Mouse (Mus musculus) heart, embryonic 16.5 days (tissue): ENCODE results near the gene Prkca. TPM values are rescaled to one million over a fixed set of nuclear protein-coding genes. Genes with fewer than 3 reads are reported as not detected.

ENCODE experiments used
- ATAC-seq: fragments of 200-750 bp; cut with Nextera tagmentation; replicated peaks from 2 replicates; pipeline ENCODE4 v1.8.0; 2017; ENCODE audit warnings: moderate number of reproducible peaks; ENCODE audit not compliant: insufficient read depth, low FRiP score; ENCODE audit errors: extremely low read depth
- H3K27ac ChIP-seq: fragments of 300-500 bp; sonication (generic); 2 replicates; pipeline ENCODE4 v1.5.1; 2014; ENCODE audit warnings: mild to moderate bottlenecking, low read length, control low read depth, moderate library complexity
- H3K27me3 ChIP-seq: fragments of 300-500 bp; sonication (generic); 2 replicates; pipeline ENCODE4 v1.6.1; 2014; ENCODE audit warnings: low read length, mixed read lengths; ENCODE audit not compliant: control insufficient read depth, insufficient read depth
- H3K36me3 ChIP-seq: fragments of 300-500 bp; sonication (generic); 2 replicates; pipeline ENCODE4 v1.6.1; 2014; ENCODE audit not compliant: control insufficient read depth, insufficient read depth
- H3K4me1 ChIP-seq: fragments of 300-500 bp; sonication (generic); 2 replicates; pipeline ENCODE4 v1.6.1; 2014; ENCODE audit warnings: low read length, mixed read lengths; ENCODE audit not compliant: control insufficient read depth, insufficient read depth
- H3K4me2 ChIP-seq: fragments of 300-500 bp; sonication (generic); 2 replicates; pipeline ENCODE4 v1.6.1; 2014; ENCODE audit warnings: low read depth, mild to moderate bottlenecking, control low read depth, low read length
- H3K4me3 ChIP-seq: fragments of 300-500 bp; sonication (generic); 2 replicates; pipeline ENCODE4 v1.5.1; 2014; ENCODE audit warnings: mild to moderate bottlenecking, control low read depth, low read length
- H3K9ac ChIP-seq: fragments of 300-500 bp; sonication (generic); 2 replicates; pipeline ENCODE4 v1.6.1; 2014; ENCODE audit warnings: low read length, control low read depth
- H3K9me3 ChIP-seq: fragments of 300-500 bp; sonication (generic); replicated peaks from 2 replicates; pipeline ENCODE4 v1.6.1; 2016; ENCODE audit warnings: low read length; ENCODE audit not compliant: control insufficient read depth
- WGBS: fragments of 180-500 bp; shearing (Covaris S2); extraction: QIAGEN DNeasy Blood & Tissue Kit; methylation state at CpG from one replicate; pipeline ENCODE4 v1.1.7; 2014; 5-methylcytosine and 5-hydroxymethylcytosine counted together
- polyA plus RNA-seq: library from polyadenylated mRNA; unstranded; fragments of >200 nt; fragmentation: Nextera tagmentation; extraction: Ambion mirVana; gene quantifications from 2 replicates; pipeline ENCODE4 v1.2.1, GENCODE M21; 2015

The Prkca gene
- polyA plus RNA-seq, 1 experiment from 2014 or later, result 14.4 TPM

DNA sequence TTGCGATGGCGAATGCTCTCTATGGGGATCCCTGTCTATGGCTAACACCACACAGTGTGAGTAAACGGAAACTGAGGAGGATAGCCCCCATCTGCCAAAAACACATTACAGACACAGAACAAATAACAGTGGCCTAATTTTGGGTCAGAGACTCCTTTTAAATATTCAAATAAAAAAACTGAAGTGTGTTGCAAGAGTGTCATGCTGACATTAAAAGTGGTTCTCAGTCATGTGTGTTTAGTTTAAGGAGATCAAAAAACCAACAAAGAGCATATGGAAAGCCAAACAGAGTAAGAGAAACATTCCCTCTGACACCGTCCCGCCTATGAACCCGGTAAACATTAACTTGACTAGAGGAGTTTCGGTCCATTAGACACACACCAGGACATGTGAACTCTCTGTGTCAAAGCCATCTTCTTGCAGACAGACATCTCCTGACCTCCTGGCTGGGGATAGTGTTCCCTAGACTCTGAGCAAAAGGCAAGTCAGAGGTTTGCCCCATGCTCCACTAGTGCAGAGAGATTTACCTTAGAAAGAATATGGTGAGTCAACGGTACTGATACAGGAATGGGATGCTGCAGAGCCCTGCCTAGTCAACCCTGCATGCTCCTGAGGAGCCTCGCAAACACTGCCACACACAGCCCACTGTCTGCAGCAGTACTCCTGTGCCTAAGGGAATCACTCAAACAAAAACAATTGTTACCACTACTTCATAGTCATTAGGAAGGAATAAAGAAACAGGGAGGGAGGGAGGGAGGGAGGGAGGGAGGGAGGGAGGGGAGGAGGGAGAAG, 146.1 kb downstream of the Prkca start:
- H3K4me1 ChIP-seq, result peaks cover 12% of the 10 kb centered on the region
- no peak for ATAC-seq
- no peak overlapping the region for H3K9ac ChIP-seq
- no peaks in the 10 kb centered on the region for H3K9me3 ChIP-seq
- H3K4me3 ChIP-seq, result no peak overlapping the region
- H3K4me2 ChIP-seq, result no peak overlapping the region
- 72% methylated on average over 9 of the region's 9 CpGs for WGBS
- H3K27ac ChIP-seq, result no peak overlapping the region
- no peaks in the 10 kb centered on the region for H3K27me3 ChIP-seq
- no peaks in the 10 kb centered on the region for H3K36me3 ChIP-seq

DNA sequence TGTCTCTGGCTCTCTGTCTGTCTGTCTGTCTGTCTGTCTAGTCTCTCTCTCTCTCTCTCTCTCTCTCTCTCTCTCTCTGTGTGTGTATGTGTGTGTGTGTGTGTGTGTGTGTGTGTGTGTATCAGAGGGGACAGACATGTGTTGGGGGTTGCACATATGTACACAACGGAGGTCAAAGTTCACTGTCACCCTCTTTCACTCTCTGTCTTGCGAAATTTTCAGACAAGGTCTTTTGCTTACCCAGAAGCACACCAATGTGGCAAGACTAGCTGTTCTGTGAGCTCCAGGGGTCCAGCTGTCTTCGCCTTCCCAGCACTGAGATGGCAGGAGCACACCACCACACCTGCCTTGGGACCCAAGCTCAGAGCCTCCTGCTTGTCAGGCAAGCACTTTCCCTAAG, 146.9 kb downstream of the Prkca start:
- 93% methylated on average over 3 of the region's 3 CpGs for WGBS
- no peaks in the 10 kb centered on the region for H3K36me3 ChIP-seq
- no peak for ATAC-seq
- H3K4me3 ChIP-seq, result no peak overlapping the region
- H3K27me3 ChIP-seq, result no peaks in the 10 kb centered on the region
- peaks cover 12% of the 10 kb centered on the region for H3K4me1 ChIP-seq
- no peak overlapping the region for H3K27ac ChIP-seq
- no peak overlapping the region for H3K9ac ChIP-seq
- no peak overlapping the region for H3K4me2 ChIP-seq
- no peaks in the 10 kb centered on the region for H3K9me3 ChIP-seq

DNA sequence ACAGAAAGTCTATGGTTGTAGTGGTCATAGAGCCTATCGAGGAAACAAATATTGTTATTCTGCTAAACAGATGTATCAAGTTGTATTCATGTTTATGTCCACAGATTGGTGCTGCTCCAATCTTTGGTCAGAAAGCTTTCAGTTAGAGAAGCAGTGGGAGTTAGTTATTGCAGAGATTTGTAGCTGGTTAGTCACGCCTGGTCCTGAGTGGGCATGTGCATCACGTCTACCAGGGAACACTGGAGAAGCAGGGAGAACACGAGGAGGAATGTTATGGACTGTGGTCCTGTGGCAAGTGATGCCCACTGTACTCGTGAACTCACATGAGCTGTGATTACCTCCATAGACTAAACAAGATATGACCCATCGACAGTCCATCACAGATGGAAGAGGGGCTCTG, 153.4 kb downstream of the Prkca start:
- H3K27ac ChIP-seq, result no peak overlapping the region
- H3K36me3 ChIP-seq, result 0 out of 2 replicates have a peak, but pooled peaks cover 2% of the 10 kb centered on the region
- no peak for ATAC-seq
- H3K4me2 ChIP-seq, result no peak overlapping the region
- H3K4me3 ChIP-seq, result no peak overlapping the region
- peaks cover 4% of the 10 kb centered on the region for H3K4me1 ChIP-seq
- H3K27me3 ChIP-seq, result no peaks in the 10 kb centered on the region
- 80% methylated on average over 6 of the region's 6 CpGs for WGBS
- no peak overlapping the region for H3K9ac ChIP-seq
- H3K9me3 ChIP-seq, result no peaks in the 10 kb centered on the region

DNA sequence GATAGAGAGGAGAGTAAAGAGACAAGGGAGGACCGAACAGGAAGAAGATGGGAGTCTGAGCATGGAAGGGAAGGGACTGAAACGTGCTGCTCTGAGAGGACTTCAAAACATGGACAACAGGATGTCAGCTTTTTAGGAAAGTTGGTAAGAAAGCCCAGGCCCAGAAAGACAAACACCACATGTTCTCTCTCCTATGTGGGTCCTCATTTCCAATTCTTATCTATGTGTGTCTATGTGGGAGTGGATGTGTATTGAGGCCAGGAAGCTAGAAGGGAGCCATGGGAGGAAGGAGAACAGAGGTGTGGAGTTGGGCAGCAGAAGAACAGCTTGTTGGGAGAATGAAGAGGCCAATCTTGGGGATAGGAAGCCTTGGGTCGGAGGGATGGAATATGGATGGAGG, 154.4 kb downstream of the Prkca start:
- 88% methylated on average over 3 of the region's 3 CpGs for WGBS
- no peaks in the 10 kb centered on the region for H3K9me3 ChIP-seq
- H3K9ac ChIP-seq, result no peak overlapping the region
- H3K36me3 ChIP-seq, result 0 out of 2 replicates have a peak, but pooled peaks cover 2% of the 10 kb centered on the region
- H3K27me3 ChIP-seq, result no peaks in the 10 kb centered on the region
- no peak overlapping the region for H3K27ac ChIP-seq
- no peak for ATAC-seq
- H3K4me3 ChIP-seq, result no peak overlapping the region
- no peak overlapping the region for H3K4me2 ChIP-seq
- H3K4me1 ChIP-seq, result peaks cover 4% of the 10 kb centered on the region

DNA sequence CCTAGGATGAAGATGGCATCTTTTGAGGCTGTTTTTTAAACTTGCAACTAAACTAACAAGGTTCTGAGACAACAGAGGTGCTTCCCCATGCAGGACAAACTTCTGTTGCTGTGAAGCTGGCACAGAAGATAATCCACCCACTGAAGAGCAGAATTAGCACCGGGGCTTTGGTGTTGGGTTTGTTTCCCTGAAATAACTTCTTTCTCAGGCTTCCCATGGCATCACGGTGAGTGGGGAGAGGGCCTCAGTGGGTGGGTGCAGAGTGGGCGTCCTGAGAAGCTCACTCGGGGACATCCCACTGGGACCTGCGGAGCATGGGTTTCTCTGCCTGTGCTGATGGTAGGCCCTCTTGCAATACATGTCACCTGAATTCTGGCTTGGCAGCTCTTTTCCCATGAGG, 161.3 kb downstream of the Prkca start:
- H3K9me3 ChIP-seq, result no peaks in the 10 kb centered on the region
- no peak overlapping the region for H3K9ac ChIP-seq
- no peak for ATAC-seq
- no peak overlapping the region for H3K4me3 ChIP-seq
- 85% methylated on average over 5 of the region's 5 CpGs for WGBS
- H3K27me3 ChIP-seq, result no peaks in the 10 kb centered on the region
- H3K36me3 ChIP-seq, result no peaks in the 10 kb centered on the region
- no peak overlapping the region for H3K4me2 ChIP-seq
- no peak overlapping the region for H3K27ac ChIP-seq
- H3K4me1 ChIP-seq, result peaks cover 9% of the 10 kb centered on the region

DNA sequence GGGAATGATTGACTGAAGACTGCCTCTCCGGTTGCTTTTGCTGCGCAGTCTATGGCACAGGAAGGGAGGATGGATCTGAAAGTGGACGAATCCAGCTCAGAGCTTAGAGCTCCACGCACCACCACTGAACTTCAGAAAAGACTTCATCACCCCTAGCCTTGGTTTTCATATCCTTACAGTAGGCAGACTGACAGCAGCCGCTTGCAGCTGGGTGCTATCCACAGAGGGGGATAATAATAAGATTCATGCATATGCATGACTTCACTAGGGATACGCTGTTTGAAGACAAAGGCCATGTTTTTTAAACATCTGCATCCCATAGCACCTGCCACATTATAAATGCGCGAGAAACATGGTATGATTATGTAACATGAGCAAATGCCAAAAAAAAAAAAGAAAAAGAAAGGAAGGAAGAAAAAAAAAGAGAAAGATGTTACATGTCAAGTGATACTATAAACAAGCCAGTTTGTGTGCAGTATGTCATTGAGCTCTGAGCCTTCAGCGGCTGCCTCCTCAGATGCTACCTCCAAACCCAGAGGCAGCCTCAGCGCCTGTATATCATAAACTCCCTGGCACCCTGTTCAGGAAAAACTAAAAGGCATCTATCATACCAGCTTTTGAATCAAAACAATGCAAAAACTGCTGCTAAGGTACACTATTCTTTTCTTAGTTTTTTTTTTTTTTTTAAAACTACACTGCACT, 162.6 kb downstream of the Prkca start:
- Histone ChIP-seq H3K9ac (no peak overlapping the region), H3K4me1 (peaks cover 9% of the 10 kb centered on the region), H3K4me2 (no peak overlapping the region), H3K9me3 (no peaks in the 10 kb centered on the region), H3K27me3 (no peaks in the 10 kb centered on the region), H3K4me3 (no peak overlapping the region), H3K36me3 (no peaks in the 10 kb centered on the region), H3K27ac (no peak overlapping the region)
- ATAC-seq, result no peak
- 81% methylated on average over 10 of the region's 10 CpGs for WGBS

DNA sequence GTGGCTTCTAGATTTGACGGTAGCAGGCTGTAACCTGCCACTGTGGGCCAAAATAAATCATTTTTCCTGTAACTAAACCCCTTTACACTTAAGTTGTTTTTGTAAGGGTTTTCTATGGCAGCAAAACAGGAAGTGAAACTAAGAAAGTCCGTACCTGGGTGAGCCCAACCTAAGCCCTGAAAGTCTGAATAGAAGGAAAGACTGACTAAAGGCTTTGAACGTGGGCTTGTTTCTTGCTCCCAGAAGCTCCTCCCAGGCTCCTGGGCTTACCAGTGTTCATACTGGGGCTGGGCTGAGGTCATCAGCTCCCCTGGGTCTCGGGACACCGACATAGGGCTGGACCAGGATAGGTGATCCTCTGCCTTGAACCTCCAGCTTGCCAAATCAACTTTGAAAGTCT, 164.9 kb downstream of the Prkca start:
- H3K27ac ChIP-seq, result no peak overlapping the region
- H3K4me1 ChIP-seq, result peaks cover 9% of the 10 kb centered on the region
- ATAC-seq, result no peak
- no peaks in the 10 kb centered on the region for H3K9me3 ChIP-seq
- H3K4me2 ChIP-seq, result no peak overlapping the region
- WGBS, result 77% methylated on average over 5 of the region's 5 CpGs
- H3K4me3 ChIP-seq, result no peak overlapping the region
- no peak overlapping the region for H3K9ac ChIP-seq
- H3K36me3 ChIP-seq, result no peaks in the 10 kb centered on the region
- H3K27me3 ChIP-seq, result no peaks in the 10 kb centered on the region

DNA sequence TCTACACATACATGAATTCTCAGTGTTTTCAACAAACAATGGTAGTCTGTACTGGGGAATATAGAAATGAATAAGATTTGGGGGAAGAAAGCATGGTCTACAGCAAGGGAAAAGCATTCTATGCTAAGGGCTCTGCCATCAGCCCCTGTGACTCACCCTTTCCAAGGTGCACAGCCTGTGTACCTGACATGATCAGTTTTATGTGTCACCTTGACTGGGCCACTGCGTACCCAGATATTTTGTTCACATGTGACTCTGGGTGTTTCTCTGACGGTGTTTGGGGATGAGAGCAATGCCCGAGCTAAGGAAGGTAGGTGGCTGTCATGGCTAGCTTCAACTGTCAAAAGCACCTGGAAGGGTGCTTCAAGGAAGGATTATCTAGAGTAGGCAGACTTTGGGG, 165.5 kb downstream of the Prkca start:
- no peak overlapping the region for H3K27ac ChIP-seq
- H3K9me3 ChIP-seq, result no peaks in the 10 kb centered on the region
- no peak for ATAC-seq
- no peak overlapping the region for H3K4me2 ChIP-seq
- H3K27me3 ChIP-seq, result no peaks in the 10 kb centered on the region
- H3K9ac ChIP-seq, result no peak overlapping the region
- 85% methylated on average over 3 of the region's 3 CpGs for WGBS
- no peaks in the 10 kb centered on the region for H3K36me3 ChIP-seq
- peaks cover 9% of the 10 kb centered on the region for H3K4me1 ChIP-seq
- H3K4me3 ChIP-seq, result no peak overlapping the region

DNA sequence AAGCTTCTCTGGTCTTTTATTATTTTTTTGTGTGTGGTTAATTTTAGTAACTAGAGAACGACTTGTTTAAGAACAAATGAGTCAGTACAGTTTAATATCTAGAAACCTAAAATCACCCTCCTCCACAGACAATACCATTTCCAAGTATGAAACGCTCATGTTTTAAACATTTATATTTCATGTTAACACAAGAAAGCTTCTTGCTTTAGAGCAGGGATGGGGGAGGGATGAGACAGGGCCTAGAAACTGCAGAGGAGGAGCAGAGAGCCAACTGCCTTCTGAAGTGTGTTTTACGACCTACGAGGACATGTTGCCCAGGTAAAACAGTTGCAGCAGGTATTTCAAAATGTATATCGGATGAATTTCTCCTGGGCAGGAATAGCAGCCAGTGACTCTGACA, 167.0 kb downstream of the Prkca start:
- no peak overlapping the region for H3K9ac ChIP-seq
- H3K9me3 ChIP-seq, result no peaks in the 10 kb centered on the region
- H3K4me2 ChIP-seq, result no peak overlapping the region
- H3K4me3 ChIP-seq, result no peak overlapping the region
- 81% methylated on average over 5 of the region's 5 CpGs for WGBS
- no peaks in the 10 kb centered on the region for H3K27me3 ChIP-seq
- H3K36me3 ChIP-seq, result no peaks in the 10 kb centered on the region
- H3K27ac ChIP-seq, result no peak overlapping the region
- ATAC-seq, result no peak
- peaks cover 9% of the 10 kb centered on the region for H3K4me1 ChIP-seq
